Mouse (Mus musculus) forebrain, embryonic 11.5 days (tissue): ENCODE measurements around the gene Fam78a. TPM values are rescaled to one million over a fixed set of nuclear protein-coding genes. Genes with fewer than 3 reads are reported as not detected.

Source experiments
- ATAC-seq: fragments of 200-750 bp; cut with Nextera tagmentation; replicated peaks from 2 replicates; pipeline ENCODE4 v1.8.0; 2017; ENCODE audit warnings: moderate TSS enrichment; ENCODE audit not compliant: low FRiP score
- DNase-seq: peaks from one replicate; pipeline ENCODE4 v3.0.0-alpha.2; 2017; ENCODE audit warnings: low spot score
- H3K27ac ChIP-seq: fragments of 300-500 bp; sonication (generic); 2 replicates; pipeline ENCODE4 v1.5.1; 2014; ENCODE audit warnings: low read depth, low read length
- H3K27me3 ChIP-seq: fragments of 300-500 bp; sonication (generic); 2 replicates; pipeline ENCODE4 v1.6.1; 2014; ENCODE audit warnings: mild to moderate bottlenecking, low read length, mixed read lengths; ENCODE audit not compliant: control insufficient read depth, insufficient read depth
- H3K36me3 ChIP-seq: fragments of 300-500 bp; sonication (generic); 2 replicates; pipeline ENCODE4 v1.6.1; 2014; ENCODE audit warnings: mild to moderate bottlenecking, low read length, moderate library complexity, mixed read lengths; ENCODE audit not compliant: control insufficient read depth, insufficient read depth
- H3K4me1 ChIP-seq: fragments of 300-500 bp; sonication (generic); replicated peaks from 2 replicates; pipeline ENCODE4 v1.6.1; 2014; ENCODE audit warnings: low read length, mixed read lengths; ENCODE audit not compliant: control insufficient read depth, insufficient read depth
- H3K4me2 ChIP-seq: fragments of 300-500 bp; sonication (generic); 2 replicates; pipeline ENCODE4 v1.6.1; 2014; ENCODE audit warnings: low read depth, mild to moderate bottlenecking, low read length, moderate library complexity, mixed read lengths; ENCODE audit not compliant: severe bottlenecking
- H3K4me3 ChIP-seq: fragments of 300-500 bp; sonication (generic); 2 replicates; pipeline ENCODE4 v1.5.1; 2014; ENCODE audit warnings: low read depth, low read length
- H3K9ac ChIP-seq: fragments of 300-500 bp; sonication (generic); 2 replicates; pipeline ENCODE4 v1.6.1; 2014; ENCODE audit warnings: low read length
- H3K9me3 ChIP-seq: fragments of 300-500 bp; sonication (generic); 2 replicates; pipeline ENCODE4 v1.6.1; 2016; ENCODE audit warnings: low read length, mixed read lengths; ENCODE audit not compliant: control insufficient read depth
- WGBS: fragments of 180-500 bp; shearing (Covaris S2); extraction: QIAGEN DNeasy Blood & Tissue Kit; methylation state at CpG from one replicate; pipeline ENCODE4 v1.1.7; 2014; 5-methylcytosine and 5-hydroxymethylcytosine counted together
- polyA plus RNA-seq: library from polyadenylated mRNA; unstranded; fragments of >200 nt; fragmentation: Nextera tagmentation; extraction: Ambion mirVana; gene quantifications from 2 replicates; pipeline ENCODE4 v1.2.1, GENCODE M21; 2014

Gene Fam78a
- polyA plus RNA-seq, 1 experiment from 2014 or later, result 1.5 TPM

- H3K9me3 ChIP-seq, result no peaks in the 10 kb centered on the region; the same call in 1 of the 2 replicates
- peaks cover 2% of the 10 kb centered on the region; the same call in 1 of the 2 replicates for H3K4me1 ChIP-seq
- no peak overlapping the region for H3K4me3 ChIP-seq
- no peak overlapping the region for H3K27ac ChIP-seq
- no peak for ATAC-seq
- H3K4me2 ChIP-seq, result no peak overlapping the region
- 62% methylated on average over 16 of the region's 16 CpGs for WGBS
- no peaks in the 10 kb centered on the region for H3K36me3 ChIP-seq
- no peaks in the 10 kb centered on the region for H3K27me3 ChIP-seq
- H3K9ac ChIP-seq, result no peak overlapping the region
- DNase-seq, result no peak
These were observed 20.7 kb upstream of the Fam78a start for GRCm38 (mm10) chr2:32105117-32105913.

DNA sequence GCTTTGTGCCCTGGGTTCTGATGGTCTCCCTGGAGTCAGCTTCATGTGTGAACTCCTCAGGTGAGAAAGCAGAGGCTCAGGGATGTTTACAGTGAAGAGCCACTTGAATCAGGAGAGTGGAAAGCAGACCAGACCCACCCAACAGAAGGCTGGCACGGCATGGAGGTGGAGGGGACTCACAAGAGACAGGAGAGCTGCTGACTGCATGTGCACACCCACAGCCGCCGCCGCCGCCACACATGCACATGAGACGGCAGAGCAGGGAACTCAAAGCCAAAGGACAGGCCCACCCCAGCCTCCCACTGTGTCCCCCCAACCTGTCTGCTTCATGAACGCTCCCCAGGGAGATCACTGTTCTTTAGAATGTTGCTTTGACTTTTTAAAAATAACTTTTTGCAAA lies 19.5 kb upstream of the Fam78a start:
- WGBS, result 90% methylated on average over 7 of the region's 7 CpGs
- ATAC-seq, result no peak
- no peak overlapping the region for H3K4me3 ChIP-seq
- DNase-seq, result no peak
- H3K9me3 ChIP-seq, result no peaks in the 10 kb centered on the region; the same call in 1 of the 2 replicates
- no peak overlapping the region for H3K4me2 ChIP-seq
- H3K36me3 ChIP-seq, result no peaks in the 10 kb centered on the region
- H3K9ac ChIP-seq, result no peak overlapping the region
- H3K27me3 ChIP-seq, result no peaks in the 10 kb centered on the region
- no peak overlapping the region for H3K27ac ChIP-seq
- H3K4me1 ChIP-seq, result peaks cover 2% of the 10 kb centered on the region; the same call in 1 of the 2 replicates

DNA sequence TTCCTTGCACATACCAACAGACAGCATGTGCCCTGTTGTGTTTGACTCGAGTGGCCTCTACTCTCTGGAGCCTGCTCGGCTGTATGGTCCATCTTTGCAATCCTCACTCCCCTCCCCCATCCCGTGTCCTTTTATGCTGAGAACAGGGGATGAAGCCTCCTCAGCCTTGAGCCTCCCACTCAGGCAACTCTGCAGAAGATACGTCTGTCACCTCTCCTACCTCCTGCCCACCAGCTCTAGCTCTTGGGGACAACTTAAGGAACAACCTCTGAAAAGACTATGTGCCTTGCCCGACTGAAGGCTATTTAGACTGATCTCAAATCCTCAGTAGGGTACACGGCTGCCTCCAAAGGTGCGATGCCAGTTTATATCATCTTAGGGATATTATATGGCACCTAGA lies 18.9 kb upstream of the Fam78a start:
- no peaks in the 10 kb centered on the region for H3K27me3 ChIP-seq
- H3K27ac ChIP-seq, result no peak overlapping the region
- no peak overlapping the region for H3K4me3 ChIP-seq
- DNase-seq, result no peak
- H3K9ac ChIP-seq, result no peak overlapping the region
- H3K36me3 ChIP-seq, result no peaks in the 10 kb centered on the region
- no peak overlapping the region for H3K4me2 ChIP-seq
- no peak for ATAC-seq
- no peaks in the 10 kb centered on the region; the same call in 1 of the 2 replicates for H3K9me3 ChIP-seq
- WGBS, result 73% methylated on average over 7 of the region's 7 CpGs
- H3K4me1 ChIP-seq, result peaks cover 2% of the 10 kb centered on the region; the same call in 1 of the 2 replicates

DNA sequence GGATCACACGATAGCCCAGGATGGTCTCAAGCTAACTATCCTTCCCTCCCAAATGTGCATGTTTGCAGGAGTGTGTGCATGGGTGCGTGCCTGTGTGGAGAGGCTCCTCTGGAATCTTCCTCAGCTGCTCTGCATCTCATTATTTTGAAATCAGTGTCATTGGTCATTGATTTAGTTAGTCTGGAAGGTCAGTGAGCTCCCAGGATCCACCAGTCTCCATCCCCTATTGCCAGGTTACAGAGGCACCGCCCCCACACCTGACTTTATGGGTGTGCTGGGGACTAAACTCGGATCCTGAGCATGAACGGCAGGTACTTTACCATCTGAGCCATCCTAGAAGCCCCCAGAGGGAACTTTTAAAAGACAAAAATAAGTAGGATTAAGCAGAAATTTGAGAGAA lies 18.3 kb upstream of the Fam78a start:
- Histone ChIP-seq H3K27ac (no peak overlapping the region), H3K27me3 (no peaks in the 10 kb centered on the region), H3K9ac (no peak overlapping the region), H3K4me3 (no peak overlapping the region), H3K4me1 (peaks cover 2% of the 10 kb centered on the region; the same call in 1 of the 2 replicates), H3K9me3 (no peaks in the 10 kb centered on the region; the same call in 1 of the 2 replicates), H3K4me2 (no peak overlapping the region), H3K36me3 (no peaks in the 10 kb centered on the region)
- no peak for ATAC-seq
- DNase-seq, result no peak
- WGBS, result 50% methylated on average over 5 of the region's 5 CpGs

DNA sequence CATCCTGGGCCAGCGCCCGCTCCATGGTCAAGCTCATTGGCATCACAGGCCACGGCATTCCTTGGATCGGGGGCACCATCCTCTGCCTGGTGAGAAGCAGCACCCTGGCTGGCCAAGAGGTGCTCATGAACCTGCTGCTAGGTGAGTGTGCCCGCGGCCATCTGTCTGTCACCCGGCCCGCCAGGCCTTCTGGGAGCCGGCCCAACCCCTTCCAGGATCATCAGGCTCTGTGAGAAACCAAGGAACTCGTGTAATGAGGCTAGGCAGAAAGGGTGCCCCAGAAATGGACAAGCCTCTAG lies 11.4 kb upstream of the Fam78a start:
- WGBS, result 86% methylated on average over 10 of the region's 10 CpGs
- Histone ChIP-seq H3K4me3 (peak overlapping the region; percentile 28), H3K36me3 (no peaks in the 10 kb centered on the region), H3K9me3 (no peaks in the 10 kb centered on the region; the same call in 1 of the 2 replicates), H3K9ac (peak overlapping the region; percentile 49), H3K27ac (no peak overlapping the region), H3K4me2 (peak overlapping the region; percentile 43), H3K4me1 (peaks cover 2% of the 10 kb centered on the region; the same call in 1 of the 2 replicates), H3K27me3 (no peaks in the 10 kb centered on the region)
- no peak for DNase-seq
- ATAC-seq, result no peak

DNA sequence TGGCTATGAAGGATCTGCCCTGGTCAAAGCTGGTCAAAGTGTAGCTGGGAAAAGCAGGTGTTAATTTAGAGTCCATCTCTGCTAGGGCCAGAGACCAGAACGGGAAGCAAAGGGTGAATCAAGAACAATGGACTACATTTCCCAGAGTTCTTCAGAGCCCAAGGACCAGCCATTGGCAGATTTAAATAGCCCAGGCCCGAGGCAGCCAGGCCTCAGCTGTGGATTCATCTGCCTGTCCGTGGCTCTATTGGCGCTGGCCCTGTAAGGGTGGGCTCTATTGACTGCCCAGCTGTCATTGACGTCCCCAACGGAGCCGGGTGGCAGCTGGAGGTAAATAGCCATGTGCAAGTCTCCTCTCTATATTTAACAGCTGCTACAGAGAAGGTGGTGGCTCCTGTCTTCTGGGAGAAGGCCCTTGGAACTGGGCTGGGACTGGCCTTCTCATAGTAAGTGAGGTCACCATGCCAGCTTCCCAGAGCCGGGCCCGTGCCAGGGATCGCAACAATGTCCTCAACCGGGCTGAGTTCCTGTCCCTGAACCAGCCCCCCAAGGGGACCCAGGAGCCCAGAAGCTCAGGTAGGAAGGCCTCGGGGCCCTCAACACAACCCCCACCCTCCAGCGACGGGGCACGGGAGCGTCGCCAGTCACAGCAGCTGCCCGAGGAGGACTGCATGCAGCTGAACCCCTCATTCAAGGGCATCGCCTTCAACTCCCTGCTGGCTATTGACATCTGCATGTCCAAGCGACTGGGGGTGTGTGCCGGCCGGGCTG lies 10.9 kb upstream of the Fam78a start, which contains the start of gene Plpp7:
Plpp7 (plus strand) TSS at position 178 of the 771 bp plus-strand sequence.
- WGBS, result 62% methylated on average over 22 of the region's 22 CpGs

DNA sequence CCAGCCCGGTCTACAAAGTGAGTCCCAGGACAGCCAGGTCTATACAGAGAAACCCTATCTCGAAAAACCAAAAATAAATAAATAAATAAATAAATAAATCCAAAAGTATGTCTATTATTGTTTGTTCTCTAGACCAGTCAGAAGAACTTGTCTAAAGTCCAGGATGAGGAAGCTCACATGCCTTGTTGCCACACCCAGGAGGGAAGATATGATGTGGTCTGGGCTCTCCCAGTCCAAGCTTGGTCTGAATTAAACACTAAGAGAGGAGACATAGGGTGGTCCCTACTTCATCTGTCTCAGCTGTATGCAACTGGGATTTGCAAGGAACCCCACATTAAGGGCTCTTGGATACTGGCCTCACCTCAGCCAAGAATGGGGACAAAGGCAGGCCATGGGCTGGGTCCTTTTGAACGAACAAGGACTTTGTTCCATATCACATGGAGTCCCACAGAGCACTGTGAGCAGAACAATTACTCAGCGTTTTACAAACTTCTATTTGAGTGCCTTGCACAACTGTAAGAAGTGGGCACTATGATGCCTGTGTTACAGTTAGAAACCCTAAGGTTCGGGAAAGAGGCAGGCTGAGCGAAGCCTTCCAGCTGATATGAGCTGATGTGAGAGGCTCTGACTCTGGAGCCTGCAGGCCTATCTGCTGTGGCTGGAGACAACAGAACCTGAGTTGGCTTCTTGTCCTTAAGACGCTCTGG lies 9.5 kb upstream of the Fam78a start:
- no peak overlapping the region for H3K27ac ChIP-seq
- H3K4me2 ChIP-seq, result no peak overlapping the region
- no peak overlapping the region for H3K4me3 ChIP-seq
- H3K9me3 ChIP-seq, result no peaks in the 10 kb centered on the region
- H3K27me3 ChIP-seq, result peaks cover 3% of the 10 kb centered on the region
- WGBS, result 85% methylated on average over 7 of the region's 7 CpGs
- H3K9ac ChIP-seq, result no peak overlapping the region
- no peaks in the 10 kb centered on the region for H3K36me3 ChIP-seq
- no peak for DNase-seq
- no peak for ATAC-seq
- peaks cover 2% of the 10 kb centered on the region; the same call in 1 of the 2 replicates for H3K4me1 ChIP-seq

More for the DNA sequence above, 10.9 kb upstream of the Fam78a start, which contains the start of gene Plpp7:
- H3K4me2 ChIP-seq, result peak within 1 kb of the TSS; percentile 43
- peak; percentile 85 for ATAC-seq
- H3K9me3 ChIP-seq, result no peaks in the 10 kb centered on the region; the same call in 1 of the 2 replicates
- no peaks in the 10 kb centered on the region for H3K36me3 ChIP-seq
- H3K27me3 ChIP-seq, result no peaks in the 10 kb centered on the region
- H3K4me3 ChIP-seq, result peak within 1 kb of the TSS; percentile 28
- H3K4me1 ChIP-seq, result peaks cover 2% of the 10 kb centered on the region; the same call in 1 of the 2 replicates
- DNase-seq, result peak; percentile 72
- no peak within 1 kb of the TSS; the same call in 1 of the 2 replicates for H3K27ac ChIP-seq
- H3K9ac ChIP-seq, result peak within 1 kb of the TSS; percentile 49

- H3K27me3 ChIP-seq, result peaks cover 17% of the 10 kb centered on the region
- peaks cover 9% of the 10 kb centered on the region for H3K4me1 ChIP-seq
- H3K27ac ChIP-seq, result no peak overlapping the region
- no peaks in the 10 kb centered on the region for H3K36me3 ChIP-seq
- H3K9ac ChIP-seq, result no peak overlapping the region
- H3K4me2 ChIP-seq, result no peak overlapping the region
- no peak for ATAC-seq
- H3K4me3 ChIP-seq, result no peak overlapping the region
- H3K9me3 ChIP-seq, result no peaks in the 10 kb centered on the region
- no peak for DNase-seq
- 59% methylated on average over 3 of the region's 3 CpGs for WGBS
These were observed 7.3 kb upstream of the Fam78a start for GRCm38 (mm10) chr2:32091956-32092355.
